Mouse (Mus musculus) liver, embryonic 14.5 days (tissue): ENCODE results near the gene Sort1. TPM values are rescaled to one million over a fixed set of nuclear protein-coding genes. Genes with fewer than 3 reads are reported as not detected.

Source experiments
- ATAC-seq: fragments of 200-750 bp; cut with Nextera tagmentation; 2 replicates; pipeline ENCODE4 v1.8.0; 2017; ENCODE audit warnings: moderate number of reproducible peaks, mild to moderate bottlenecking, moderate library complexity; ENCODE audit not compliant: insufficient read depth
- DNase-seq, 3 experiments: peaks; one replicate each; pipeline ENCODE4 v3.0.0-alpha.2; 2012 to 2013; ENCODE audit warnings: low read depth in 3 of 3, low spot score in 3 of 3
- H3K27ac ChIP-seq: fragments of 300-500 bp; sonication (generic); 2 replicates; pipeline ENCODE4 v1.5.1; 2014; ENCODE audit warnings: moderate library complexity, mild to moderate bottlenecking, control low read depth, inconsistent platforms
- H3K27me3 ChIP-seq: fragments of 300-500 bp; sonication (generic); 2 replicates; pipeline ENCODE4 v1.6.1; 2014; ENCODE audit warnings: mild to moderate bottlenecking, low read length, moderate library complexity; ENCODE audit not compliant: control insufficient read depth, insufficient read depth
- H3K36me3 ChIP-seq: fragments of 300-500 bp; sonication (generic); replicated peaks from 2 replicates; pipeline ENCODE4 v1.6.1; 2014; ENCODE audit warnings: low read depth; ENCODE audit not compliant: control insufficient read depth, insufficient read depth
- H3K4me1 ChIP-seq, 2 experiments: fragments of 200-500 bp in 1 of 2; fragments of 300-500 bp in 1 of 2; sonication (generic) in 1 of 2; replicated peaks; 2 replicates each; pipeline ENCODE4 v1.6.1; 2012 to 2014; ENCODE audit warnings: antibody characterized with exemption in 1 of 2, inconsistent platforms in 1 of 2, low read length in 1 of 2; ENCODE audit not compliant: control insufficient read depth in 2 of 2, insufficient read depth in 2 of 2
- H3K4me2 ChIP-seq: fragments of 300-500 bp; sonication (generic); 2 replicates; pipeline ENCODE4 v1.6.1; 2014; ENCODE audit warnings: low read depth, mild to moderate bottlenecking, control low read depth, moderate library complexity
- H3K4me3 ChIP-seq, 2 experiments: fragments of 200-500 bp in 1 of 2; fragments of 300-500 bp in 1 of 2; sonication (generic) in 1 of 2; 2 replicates each; pipeline ENCODE4 v1.5.1; 2012 to 2014; ENCODE audit warnings: low read depth in 2 of 2, low read length in 2 of 2, mild to moderate bottlenecking in 2 of 2, control low read depth in 1 of 2, inconsistent platforms in 1 of 2, moderate library complexity in 1 of 2; ENCODE audit not compliant: insufficient read depth in 1 of 2
- H3K9ac ChIP-seq: fragments of 300-500 bp; sonication (generic); replicated peaks from 2 replicates; pipeline ENCODE4 v1.6.1; 2014; ENCODE audit warnings: mild to moderate bottlenecking, control low read depth, moderate library complexity
- H3K9me3 ChIP-seq: fragments of 300-500 bp; sonication (generic); 2 replicates; pipeline ENCODE4 v1.6.1; 2016; ENCODE audit warnings: low read length, mixed read lengths; ENCODE audit not compliant: control insufficient read depth
- CTCF ChIP-seq: IDR thresholded peaks from 2 replicates; pipeline ENCODE4 v1.5.1; 2016; ENCODE audit warnings: antibody characterized with exemption, low read depth, control low read depth
- EP300 ChIP-seq: IDR thresholded peaks from 2 replicates; pipeline ENCODE4 v1.6.1; 2016; ENCODE audit warnings: antibody characterized with exemption, low read depth
- WGBS: fragments of 180-500 bp; shearing (Covaris S2); extraction: QIAGEN DNeasy Blood & Tissue Kit; methylation state at CpG from one replicate; pipeline ENCODE4 v1.1.7; 2014; ENCODE audit not compliant: insufficient replicate concordance; 5-methylcytosine and 5-hydroxymethylcytosine counted together
- polyA plus RNA-seq, 2 experiments: library from polyadenylated mRNA; depleted of rRNA in 1 of 2; stranded (reverse) in 1 of 2; unstranded in 1 of 2; fragments of >200 nt; fragmentation: Nextera tagmentation in 1 of 2; extraction: Ambion mirVana in 1 of 2; gene quantifications; 2 replicates each; pipeline versions ENCODE4 v1.2.1 to v1.2.3; 2012 to 2014

Sort1 gene
- polyA plus RNA-seq, 2 experiments = 3.0 to 3.9 TPM

DNA sequence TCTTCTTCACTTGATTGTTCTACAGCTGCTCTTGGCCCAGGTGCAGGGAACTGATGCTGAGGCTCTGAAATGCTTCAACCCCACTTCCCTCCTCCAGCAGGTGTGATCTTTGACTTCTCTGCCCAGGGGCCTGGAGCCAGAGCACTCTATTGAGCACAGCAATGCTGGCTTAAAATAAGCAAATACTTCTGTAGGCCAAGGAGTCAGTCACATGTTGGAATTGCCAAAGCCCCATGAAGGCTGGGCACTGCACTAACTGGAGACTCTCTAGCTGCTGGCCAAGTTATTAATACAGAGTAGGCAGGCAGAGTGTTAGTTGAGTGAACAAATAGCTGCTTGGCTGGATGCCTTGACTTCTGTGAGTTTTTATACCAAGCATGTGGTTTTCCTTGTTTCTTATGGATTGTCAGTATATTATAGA, 27.0 kb downstream of the Sort1 start:
- DNase-seq = no peak
- H3K4me2 ChIP-seq = no peak overlapping the region
- TF ChIP-seq EP300 (no peak), CTCF (no peak)

DNA sequence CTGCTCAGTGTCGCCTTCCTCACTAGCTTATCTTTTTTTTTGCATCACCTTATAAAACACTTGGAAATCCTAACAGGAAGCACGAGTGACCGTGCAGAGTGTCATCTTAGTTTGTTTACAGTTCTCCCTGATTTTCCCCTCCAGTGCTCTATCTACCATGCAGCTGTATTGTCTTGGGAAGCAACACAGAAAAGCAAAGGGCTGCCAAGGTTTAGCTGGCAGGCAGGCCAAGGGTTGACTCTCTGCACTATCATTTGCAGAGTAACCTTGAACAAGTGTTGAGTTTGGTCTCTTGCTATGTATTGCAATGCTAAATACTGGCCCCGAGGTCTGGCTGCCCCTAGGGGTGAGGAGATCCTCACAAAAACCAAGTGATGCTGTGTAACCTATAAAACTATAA, 27.8 kb downstream of the Sort1 start:
- no peak for ATAC-seq
- no peaks in the 10 kb centered on the region for H3K9me3 ChIP-seq
- DNase-seq = no peak
- H3K4me2 ChIP-seq = no peak overlapping the region
- no peaks in the 10 kb centered on the region for H3K4me1 ChIP-seq
- TF ChIP-seq CTCF = no peak
- no peak for TF ChIP-seq EP300
- WGBS = 59% methylated on average over 4 of the region's 4 CpGs
- no peak overlapping the region for H3K27ac ChIP-seq
- H3K4me3 ChIP-seq = no peak overlapping the region
- H3K27me3 ChIP-seq = no peaks in the 10 kb centered on the region
- no peaks in the 10 kb centered on the region for H3K36me3 ChIP-seq
- H3K9ac ChIP-seq = no peak overlapping the region

More for the DNA sequence above, 27.0 kb downstream of the Sort1 start:
- ATAC-seq = no peak
- Histone ChIP-seq H3K9me3 (no peaks in the 10 kb centered on the region), H3K27ac (no peak overlapping the region), H3K27me3 (no peaks in the 10 kb centered on the region), H3K4me1 (peaks cover 0 to 3% of the 10 kb centered on the region in 2 experiments; a peak in 1 of 4 replicates), H3K4me3 (no peak overlapping the region), H3K36me3 (no peaks in the 10 kb centered on the region), H3K9ac (no peak overlapping the region)

DNA sequence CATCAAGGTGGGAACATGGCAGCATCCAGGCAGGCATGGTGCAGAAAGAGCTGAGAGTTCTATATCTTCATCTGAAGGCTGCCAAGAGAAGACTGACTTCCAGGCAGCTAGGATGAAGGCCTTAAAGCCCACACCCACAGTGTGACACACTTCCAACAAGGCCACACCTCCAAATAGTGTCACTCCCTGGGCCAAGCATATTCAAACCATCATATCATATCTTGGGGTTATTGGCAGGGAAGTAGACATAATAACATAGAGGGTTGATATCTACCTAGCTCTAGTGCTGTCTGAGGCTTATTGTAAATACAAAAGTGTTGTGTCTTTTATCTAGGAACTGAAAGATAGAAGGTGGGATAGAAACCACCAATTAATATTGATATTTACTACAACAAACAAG, 28.5 kb downstream of the Sort1 start:
- H3K4me3 ChIP-seq = no peak overlapping the region
- H3K9me3 ChIP-seq = no peaks in the 10 kb centered on the region
- no peaks in the 10 kb centered on the region for H3K4me1 ChIP-seq
- ATAC-seq = no peak
- no peaks in the 10 kb centered on the region for H3K36me3 ChIP-seq
- TF ChIP-seq CTCF (no peak), EP300 (no peak)
- no peak for DNase-seq
- H3K4me2 ChIP-seq = no peak overlapping the region
- H3K9ac ChIP-seq = no peak overlapping the region
- H3K27ac ChIP-seq = no peak overlapping the region
- no peaks in the 10 kb centered on the region for H3K27me3 ChIP-seq

DNA sequence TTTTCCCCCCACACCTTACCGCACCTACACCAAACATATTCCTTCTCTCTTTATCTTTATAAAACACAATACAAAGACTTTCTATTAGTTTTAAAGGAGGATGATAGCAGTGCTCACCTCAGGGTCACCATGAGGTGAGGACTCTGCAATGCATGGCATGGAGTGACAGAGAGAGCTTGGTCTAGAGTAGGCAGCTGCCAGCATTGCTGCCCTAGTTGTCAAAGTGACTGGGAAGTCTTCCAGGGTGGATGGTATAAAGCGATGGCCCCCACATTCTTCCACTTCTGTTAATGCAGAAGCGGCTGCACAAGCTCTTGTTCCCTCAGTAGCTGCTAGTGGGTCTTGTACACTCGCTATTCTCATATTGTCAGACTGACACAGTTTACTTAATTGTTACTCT, 29.3 kb downstream of the Sort1 start:
- Histone ChIP-seq H3K36me3 (no peaks in the 10 kb centered on the region), H3K9ac (no peak overlapping the region), H3K4me3 (no peak overlapping the region), H3K27me3 (no peaks in the 10 kb centered on the region), H3K27ac (no peak overlapping the region), H3K9me3 (no peaks in the 10 kb centered on the region), H3K4me2 (no peak overlapping the region), H3K4me1 (no peaks in the 10 kb centered on the region)
- WGBS = 82% methylated on average over 4 of the region's 4 CpGs
- DNase-seq = no peak
- no peak for ATAC-seq
- TF ChIP-seq EP300 (no peak), CTCF (no peak)

DNA sequence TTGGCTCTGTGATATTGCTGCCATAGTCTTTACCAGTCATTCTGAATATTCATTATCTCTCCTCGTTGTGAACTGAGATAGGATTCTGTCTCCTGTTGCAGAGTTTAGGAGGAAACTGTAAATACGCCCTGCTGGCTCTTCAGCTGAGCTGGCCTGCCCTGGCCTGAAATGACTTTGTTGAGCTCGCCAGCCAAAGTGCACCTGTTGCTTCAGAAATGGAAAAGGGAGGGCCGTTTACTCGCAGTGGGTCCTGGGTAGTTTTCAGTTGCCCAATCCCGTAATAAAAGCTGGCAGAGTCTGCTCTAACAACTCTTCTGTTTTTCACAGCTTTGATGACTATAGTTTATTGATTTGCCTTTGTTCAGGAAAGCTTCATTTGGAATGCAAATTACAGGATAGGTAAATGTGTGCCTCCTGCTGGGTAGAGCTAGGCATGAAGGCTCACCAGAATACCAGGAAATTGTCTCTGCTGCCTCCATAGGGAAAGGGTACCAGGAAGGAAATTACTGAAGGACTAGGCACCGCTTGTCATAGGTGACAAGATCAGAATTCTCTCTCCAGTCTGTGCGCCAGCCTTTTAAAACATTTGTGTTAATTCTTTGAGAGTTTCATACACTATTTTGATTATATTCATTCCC, 30.3 kb downstream of the Sort1 start:
- no peaks in the 10 kb centered on the region for H3K27me3 ChIP-seq
- ATAC-seq = no peak
- no peaks in the 10 kb centered on the region for H3K36me3 ChIP-seq
- H3K4me1 ChIP-seq = no peaks in the 10 kb centered on the region
- H3K9ac ChIP-seq = no peak overlapping the region
- H3K4me3 ChIP-seq = no peak overlapping the region
- no peaks in the 10 kb centered on the region for H3K9me3 ChIP-seq
- TF ChIP-seq EP300 (no peak), CTCF (no peak)
- DNase-seq = no peak
- no peak overlapping the region for H3K4me2 ChIP-seq
- WGBS = 55% methylated on average over 8 of the region's 8 CpGs
- no peak overlapping the region for H3K27ac ChIP-seq
